Mouse (Mus musculus): ENCODE data around the gene Tbc1d22a. TPM values are rescaled to one million over a fixed set of nuclear protein-coding genes. Genes with fewer than 3 reads are reported as not detected.

Tbc1d22a gene
- polyA plus RNA-seq, 1 experiment from 2014 or later, result 11.9 TPM

GRCm38 (mm10) chr15:86231170-86231569 is 16.9 kb downstream of the Tbc1d22a start:
- no peaks in the 10 kb centered on the region for H3K9me3 ChIP-seq (ENCODE audit: control insufficient read depth, low read length)
- H3K36me3 ChIP-seq (ENCODE audit: control insufficient read depth, insufficient read depth, low read length), result peaks cover 4% of the 10 kb centered on the region; the same call in 1 of the 2 replicates
- H3K4me3 ChIP-seq (replicated peaks; ENCODE audit: low read depth, low read length), result no peak overlapping the region
- DNase-seq (no peak), ATAC-seq (ENCODE audit: low FRiP score, low TSS enrichment) (no peak)
- WGBS, result 92% methylated on average over 1 of the region's 1 CpGs
- H3K4me2 ChIP-seq (ENCODE audit: low read length), result no peak overlapping the region
- H3K4me1 ChIP-seq (ENCODE audit: control insufficient read depth, insufficient read depth, low read length), result no peaks in the 10 kb centered on the region; the same call in 1 of the 2 replicates
- H3K9ac ChIP-seq (replicated peaks; ENCODE audit: low read length), result no peak overlapping the region
- no peaks in the 10 kb centered on the region for H3K27me3 ChIP-seq (ENCODE audit: control insufficient read depth, insufficient read depth, low read length)
- no peak overlapping the region for H3K27ac ChIP-seq (replicated peaks; ENCODE audit: low read depth, low read length)

GRCm38 (mm10) chr15:86231831-86232512 is 17.7 kb downstream of the Tbc1d22a start:
- H3K4me2 ChIP-seq (ENCODE audit: low read length), result no peak overlapping the region
- DNase-seq, result no peak
- no peak overlapping the region for H3K9ac ChIP-seq (replicated peaks; ENCODE audit: low read length)
- no peak for ATAC-seq (ENCODE audit: low FRiP score, low TSS enrichment)
- no peak overlapping the region for H3K27ac ChIP-seq (replicated peaks; ENCODE audit: low read depth, low read length)
- 58% methylated on average over 7 of the region's 7 CpGs for WGBS
- H3K4me1 ChIP-seq (ENCODE audit: control insufficient read depth, insufficient read depth, low read length), result no peaks in the 10 kb centered on the region; the same call in 1 of the 2 replicates
- H3K4me3 ChIP-seq (replicated peaks; ENCODE audit: low read depth, low read length), result no peak overlapping the region
- no peaks in the 10 kb centered on the region for H3K27me3 ChIP-seq (ENCODE audit: control insufficient read depth, insufficient read depth, low read length)
- no peaks in the 10 kb centered on the region for H3K9me3 ChIP-seq (ENCODE audit: control insufficient read depth, low read length)
- peaks cover 4% of the 10 kb centered on the region; the same call in 1 of the 2 replicates for H3K36me3 ChIP-seq (ENCODE audit: control insufficient read depth, insufficient read depth, low read length)

GRCm38 (mm10) chr15:86234001-86234400 is 19.7 kb downstream of the Tbc1d22a start:
- no peak for ATAC-seq (ENCODE audit: low FRiP score, low TSS enrichment)
- peaks cover 4% of the 10 kb centered on the region for H3K36me3 ChIP-seq (ENCODE audit: control insufficient read depth, insufficient read depth, low read length)
- no peak overlapping the region for H3K9ac ChIP-seq (replicated peaks; ENCODE audit: low read length)
- H3K9me3 ChIP-seq (ENCODE audit: control insufficient read depth, low read length), result no peaks in the 10 kb centered on the region
- no peak overlapping the region for H3K4me2 ChIP-seq (ENCODE audit: low read length)
- 89% methylated on average over 5 of the region's 5 CpGs for whole genome bisulfite sequencing
- no peaks in the 10 kb centered on the region for H3K27me3 ChIP-seq (ENCODE audit: control insufficient read depth, insufficient read depth, low read length)
- H3K4me3 ChIP-seq (replicated peaks; ENCODE audit: low read depth, low read length), result no peak overlapping the region
- no peak for DNase-seq
- no peaks in the 10 kb centered on the region; the same call in 1 of the 2 replicates for H3K4me1 ChIP-seq (ENCODE audit: control insufficient read depth, insufficient read depth, low read length)
- H3K27ac ChIP-seq (replicated peaks; ENCODE audit: low read depth, low read length), result no peak overlapping the region

GRCm38 (mm10) chr15:86234517-86235441 is 20.5 kb downstream of the Tbc1d22a start:
- H3K4me1 ChIP-seq (ENCODE audit: control insufficient read depth, insufficient read depth, low read length), result no peaks in the 10 kb centered on the region; the same call in 1 of the 2 replicates
- no peak overlapping the region for H3K27ac ChIP-seq (replicated peaks; ENCODE audit: low read depth, low read length)
- ATAC-seq (ENCODE audit: low FRiP score, low TSS enrichment) (no peak), DNase-seq (no peak)
- no peak overlapping the region for H3K4me3 ChIP-seq (replicated peaks; ENCODE audit: low read depth, low read length)
- H3K4me2 ChIP-seq (ENCODE audit: low read length), result no peak overlapping the region
- WGBS, result 89% methylated on average over 22 of the region's 22 CpGs
- H3K9ac ChIP-seq (replicated peaks; ENCODE audit: low read length), result no peak overlapping the region
- H3K27me3 ChIP-seq (ENCODE audit: control insufficient read depth, insufficient read depth, low read length), result no peaks in the 10 kb centered on the region
- H3K9me3 ChIP-seq (ENCODE audit: control insufficient read depth, low read length), result no peaks in the 10 kb centered on the region
- peaks cover 6% of the 10 kb centered on the region for H3K36me3 ChIP-seq (ENCODE audit: control insufficient read depth, insufficient read depth, low read length)

- Histone ChIP-seq H3K4me3 (replicated peaks; ENCODE audit: low read depth, low read length) (no peak overlapping the region), H3K4me2 (ENCODE audit: low read length) (no peak overlapping the region), H3K27me3 (ENCODE audit: control insufficient read depth, insufficient read depth, low read length) (no peaks in the 10 kb centered on the region), H3K4me1 (ENCODE audit: control insufficient read depth, insufficient read depth, low read length) (no peaks in the 10 kb centered on the region; the same call in 1 of the 2 replicates), H3K9ac (replicated peaks; ENCODE audit: low read length) (no peak overlapping the region), H3K9me3 (ENCODE audit: control insufficient read depth, low read length) (no peaks in the 10 kb centered on the region), H3K36me3 (ENCODE audit: control insufficient read depth, insufficient read depth, low read length) (peaks cover 6% of the 10 kb centered on the region), H3K27ac (replicated peaks; ENCODE audit: low read depth, low read length) (no peak overlapping the region)
- 36% methylated on average over 4 of the region's 4 CpGs for WGBS
- DNase-seq (peak; percentile 70), ATAC-seq (ENCODE audit: low FRiP score, low TSS enrichment) (no peak)
These were observed 22.0 kb downstream of the Tbc1d22a start for GRCm38 (mm10) chr15:86236252-86236651.

- H3K4me1 ChIP-seq (ENCODE audit: control insufficient read depth, insufficient read depth, low read length), result no peaks in the 10 kb centered on the region
- 90% methylated on average over 3 of the region's 3 CpGs for WGBS
- peaks cover 6% of the 10 kb centered on the region for H3K36me3 ChIP-seq (ENCODE audit: control insufficient read depth, insufficient read depth, low read length)
These were observed 23.8 kb downstream of the Tbc1d22a start for GRCm38 (mm10) chr15:86238076-86238475.

GRCm38 (mm10) chr15:86239068-86239467 is 24.8 kb downstream of the Tbc1d22a start:
- H3K4me3 ChIP-seq (replicated peaks; ENCODE audit: low read depth, low read length), result no peak overlapping the region
- H3K27ac ChIP-seq (replicated peaks; ENCODE audit: low read depth, low read length), result no peak overlapping the region
- H3K4me2 ChIP-seq (ENCODE audit: low read length), result no peak overlapping the region
- H3K27me3 ChIP-seq (ENCODE audit: control insufficient read depth, insufficient read depth, low read length), result no peaks in the 10 kb centered on the region
- DNase-seq, result no peak
- no peak overlapping the region for H3K9ac ChIP-seq (replicated peaks; ENCODE audit: low read length)
- H3K9me3 ChIP-seq (ENCODE audit: control insufficient read depth, low read length), result no peaks in the 10 kb centered on the region
- no peaks in the 10 kb centered on the region for H3K4me1 ChIP-seq (ENCODE audit: control insufficient read depth, insufficient read depth, low read length)
- H3K36me3 ChIP-seq (ENCODE audit: control insufficient read depth, insufficient read depth, low read length), result peaks cover 6% of the 10 kb centered on the region
- no peak for ATAC-seq (ENCODE audit: low FRiP score, low TSS enrichment)
- WGBS, result 92% methylated on average over 6 of the region's 6 CpGs

More at GRCm38 (mm10) chr15:86238076-86238475, 23.8 kb downstream of the Tbc1d22a start:
- no peaks in the 10 kb centered on the region for H3K27me3 ChIP-seq (ENCODE audit: control insufficient read depth, insufficient read depth, low read length)
- DNase-seq (no peak), ATAC-seq (ENCODE audit: low FRiP score, low TSS enrichment) (no peak)
- no peak overlapping the region for H3K27ac ChIP-seq (replicated peaks; ENCODE audit: low read depth, low read length)
- no peaks in the 10 kb centered on the region for H3K9me3 ChIP-seq (ENCODE audit: control insufficient read depth, low read length)
- no peak overlapping the region for H3K4me3 ChIP-seq (replicated peaks; ENCODE audit: low read depth, low read length)
- no peak overlapping the region for H3K9ac ChIP-seq (replicated peaks; ENCODE audit: low read length)
- no peak overlapping the region for H3K4me2 ChIP-seq (ENCODE audit: low read length)

- Histone ChIP-seq H3K9me3 (ENCODE audit: control insufficient read depth, low read length) (no peaks in the 10 kb centered on the region), H3K9ac (replicated peaks; ENCODE audit: low read length) (no peak overlapping the region), H3K27me3 (ENCODE audit: control insufficient read depth, insufficient read depth, low read length) (no peaks in the 10 kb centered on the region), H3K36me3 (ENCODE audit: control insufficient read depth, insufficient read depth, low read length) (peaks cover 6% of the 10 kb centered on the region), H3K4me2 (ENCODE audit: low read length) (no peak overlapping the region), H3K27ac (replicated peaks; ENCODE audit: low read depth, low read length) (no peak overlapping the region), H3K4me1 (ENCODE audit: control insufficient read depth, insufficient read depth, low read length) (no peaks in the 10 kb centered on the region), H3K4me3 (replicated peaks; ENCODE audit: low read depth, low read length) (no peak overlapping the region)
- 31% methylated on average over 10 of the region's 10 CpGs for WGBS
- peak; percentile 80 for DNase-seq
- no peak for ATAC-seq (ENCODE audit: low FRiP score, low TSS enrichment)
These were observed 25.5 kb downstream of the Tbc1d22a start for GRCm38 (mm10) chr15:86239801-86240200.

All from midbrain, embryonic 14.5 days (tissue).